Mouse (Mus musculus) mammary gland, adult 2 months (tissue): Measurements from ENCODE around the gene Col7a1. TPM values are rescaled to one million over a fixed set of nuclear protein-coding genes. Genes with fewer than 3 reads are reported as not detected.

Experiments
- polyA plus RNA-seq: library from polyadenylated mRNA; depleted of rRNA; stranded (reverse); fragments of >200 nt; gene quantifications from 2 replicates; pipeline ENCODE4 v1.2.3, GENCODE M21; 2012; ENCODE audit warnings: low replicate concordance; rRNA removed

The Col7a1 gene
- 14.3 and 26.9 TPM in 2 replicates for polyA plus RNA-seq

GRCm38 (mm10) chr9:108953081-108953636 lies at the start of gene Col7a1:
TSS of gene Col7a1 (plus strand) at chr9:108953586.

GRCm38 (mm10) chr9:108914491-108914890 lies 38.9 kb upstream of the Col7a1 start, which contains the start of gene Tmem89:
TSS of gene Tmem89 (plus strand) at chr9:108914619.

GRCm38 (mm10) chr9:108936418-108937364 lies 16.7 kb upstream of the Col7a1 start, which contains the start of gene Uqcrc1:
TSS of gene Uqcrc1 (plus strand) at chr9:108936633.

GRCm38 (mm10) chr9:108985710-108986109 lies 32.3 kb downstream of the Col7a1 start, which contains the start of gene Ucn2:
TSS of gene Ucn2 (plus strand) at chr9:108986010.

GRCm38 (mm10) chr9:108991428-108992084 lies 38.2 kb downstream of the Col7a1 start, which contains the start of gene Pfkfb4:
TSS of gene Pfkfb4 (plus strand) at chr9:108991778.

Other genes starting within 250 kb of the Col7a1 start
- gene Ip6k2, start 169.8 kb upstream of the Col7a1 start, polyA plus RNA-seq = 55.7 and 58.4 TPM in 2 replicates
- gene Nckipsd, start 145.2 kb upstream of the Col7a1 start, polyA plus RNA-seq = 33.1 and 44.7 TPM in 2 replicates
- 0.37 and 1.4 TPM in 2 replicates for gene Celsr3, start 127.3 kb upstream of the Col7a1 start, polyA plus RNA-seq
- 26.7 and 33.5 TPM in 2 replicates for gene Slc26a6, start 100.3 kb upstream of the Col7a1 start, polyA plus RNA-seq
- 0.22 TPM in 1 of 2 replicates, not detected in the other for gene Tmem89, start 39.0 kb upstream of the Col7a1 start, polyA plus RNA-seq
- gene Uqcrc1, start 17.0 kb upstream of the Col7a1 start, polyA plus RNA-seq = 712 and 1,110 TPM in 2 replicates
- gene Ucn2, start 32.4 kb downstream of the Col7a1 start, polyA plus RNA-seq = 1.1 and 4.3 TPM in 2 replicates
- gene Pfkfb4, start 38.2 kb downstream of the Col7a1 start, polyA plus RNA-seq = 23.3 and 30.5 TPM in 2 replicates
- gene Shisa5, start 85.0 kb downstream of the Col7a1 start, polyA plus RNA-seq = 1,951 and 3,448 TPM in 2 replicates
- gene Trex1, start 106.1 kb downstream of the Col7a1 start, polyA plus RNA-seq = 177 and 211 TPM in 2 replicates
- gene Atrip, start 120.5 kb downstream of the Col7a1 start, polyA plus RNA-seq = 22.4 and 28.7 TPM in 2 replicates
- 5.1 and 6.6 TPM in 2 replicates for gene Ccdc51, start 128.9 kb downstream of the Col7a1 start, polyA plus RNA-seq
- gene Tma7, start 129.0 kb downstream of the Col7a1 start, polyA plus RNA-seq = 40.4 and 49.2 TPM in 2 replicates
- gene Plxnb1, start 141.8 kb downstream of the Col7a1 start, polyA plus RNA-seq = 8.5 and 10.8 TPM in 2 replicates
- gene Fbxw21, start 208.5 kb downstream of the Col7a1 start, polyA plus RNA-seq = not detected in 2 replicates
- 0.16 TPM in 1 of 2 replicates, not detected in the other for gene Fbxw13, start 242.4 kb downstream of the Col7a1 start, polyA plus RNA-seq